Mouse (Mus musculus) E14TG2a.4 (cell line): ENCODE measurements around the gene Timm29.
A peak's percentile ranks its signal among the peaks of the same experiment; 100 is the strongest.

Experiments used
- H3K27me3 ChIP-seq: 2 replicates; pipeline ENCODE4 v1.6.1; 2014; ENCODE audit warnings: low read length, control low read depth; ENCODE audit not compliant: insufficient read depth
- H3K36me3 ChIP-seq: 2 replicates; pipeline ENCODE4 v1.6.1; 2014; ENCODE audit warnings: low read length, control low read depth; ENCODE audit not compliant: insufficient read depth
- H3K4me1 ChIP-seq: replicated peaks from 2 replicates; pipeline ENCODE4 v1.6.1; 2014; ENCODE audit warnings: low read depth, low read length, control low read depth
- H3K4me3 ChIP-seq: replicated peaks from 2 replicates; pipeline ENCODE4 v1.5.1; 2014; ENCODE audit warnings: mild to moderate bottlenecking, low read length
- H3K9me3 ChIP-seq: 2 replicates; pipeline ENCODE4 v1.6.1; 2014; ENCODE audit warnings: low read length, control low read depth
- CTCF ChIP-seq: conservative IDR thresholded peaks from 2 replicates; pipeline ENCODE4 v1.5.1; 2014; ENCODE audit warnings: low read length
- NANOG ChIP-seq: IDR thresholded peaks from 2 replicates; pipeline ENCODE4 v1.6.1; 2014; ENCODE audit warnings: borderline replicate concordance, low read length, mixed read lengths
- POU5F1 ChIP-seq: IDR thresholded peaks from 2 replicates; pipeline ENCODE4 v1.6.1; 2014; ENCODE audit warnings: low read length, borderline replicate concordance

Timm29 gene

DNA sequence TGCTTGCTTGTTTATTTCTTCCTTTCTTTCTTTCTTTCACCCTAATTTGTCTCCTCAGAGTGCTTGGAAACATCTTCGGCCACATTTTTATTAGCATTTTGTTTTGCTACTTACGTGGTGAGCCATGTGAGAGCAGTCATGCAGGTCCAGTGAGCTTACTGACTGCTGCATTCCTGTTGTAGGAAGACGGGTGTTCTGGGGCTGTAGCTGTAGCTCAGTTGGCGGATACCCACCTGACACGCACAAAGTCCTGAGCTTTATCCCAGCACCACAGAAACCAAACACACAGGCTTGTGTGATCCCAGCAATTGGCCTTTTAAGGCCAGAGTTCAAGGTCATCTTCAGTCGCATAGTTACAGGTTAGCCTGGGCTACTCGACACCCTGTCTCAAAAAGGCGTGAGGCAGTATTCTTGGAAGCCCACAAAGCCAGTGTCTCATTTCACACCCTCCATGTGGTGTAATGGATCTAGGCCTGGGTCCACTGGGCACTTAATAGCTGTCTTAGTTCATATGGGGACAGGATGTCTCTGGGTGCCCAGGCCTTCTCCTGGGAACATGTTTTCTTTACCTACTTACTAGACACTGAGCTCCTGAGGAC lies 23.8 kb upstream of the Timm29 start:
- no peaks in the 10 kb centered on the region for H3K27me3 ChIP-seq
- H3K4me1 ChIP-seq: peaks cover 61% of the 10 kb centered on the region
- peaks cover 79% of the 10 kb centered on the region for H3K36me3 ChIP-seq
- TF ChIP-seq NANOG: no peak
- TF ChIP-seq POU5F1: no peak
- TF ChIP-seq CTCF: no peak
- no peaks in the 10 kb centered on the region for H3K9me3 ChIP-seq
- H3K4me3 ChIP-seq: no peak overlapping the region

DNA sequence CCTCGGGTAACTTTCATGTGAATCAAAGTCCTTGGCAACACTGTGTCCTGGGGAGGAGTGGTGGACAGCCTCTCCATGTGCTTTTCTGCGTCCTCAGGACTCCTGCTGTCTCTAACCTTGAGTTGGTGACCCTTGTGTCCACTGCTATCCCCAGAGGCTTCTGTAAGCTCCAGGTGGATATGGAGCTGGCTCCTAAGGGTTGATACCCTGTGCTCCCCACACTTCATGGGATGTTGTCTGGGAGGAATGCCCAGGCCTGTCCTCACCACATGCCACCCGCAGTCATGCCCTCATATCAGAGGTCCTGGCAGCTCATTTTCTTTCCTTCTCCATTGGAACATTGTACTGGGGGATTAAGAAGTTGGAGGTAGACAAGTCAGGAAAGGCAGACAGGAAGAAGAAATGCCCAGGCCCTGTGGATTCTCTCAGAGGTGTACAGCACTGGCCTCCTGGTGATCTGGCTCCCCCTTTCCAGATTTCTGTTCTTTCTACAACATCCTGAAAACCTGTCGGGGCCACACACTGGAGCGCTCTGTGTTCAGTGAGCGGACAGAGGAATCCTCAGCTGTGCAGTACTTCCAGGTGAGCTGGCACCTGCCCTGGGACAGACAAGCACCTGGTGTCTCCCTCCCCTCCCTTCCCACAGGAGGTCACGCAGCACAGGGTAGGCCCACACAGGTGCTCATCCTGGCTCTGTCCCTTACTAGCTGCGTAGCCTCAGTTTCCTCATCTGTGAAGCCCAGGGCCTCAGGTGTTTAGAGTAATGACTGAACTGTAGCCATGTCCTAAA lies 18.3 kb upstream of the Timm29 start:
- Histone ChIP-seq H3K9me3 (no peaks in the 10 kb centered on the region), H3K27me3 (no peaks in the 10 kb centered on the region), H3K36me3 (peaks cover 99% of the 10 kb centered on the region)

DNA sequence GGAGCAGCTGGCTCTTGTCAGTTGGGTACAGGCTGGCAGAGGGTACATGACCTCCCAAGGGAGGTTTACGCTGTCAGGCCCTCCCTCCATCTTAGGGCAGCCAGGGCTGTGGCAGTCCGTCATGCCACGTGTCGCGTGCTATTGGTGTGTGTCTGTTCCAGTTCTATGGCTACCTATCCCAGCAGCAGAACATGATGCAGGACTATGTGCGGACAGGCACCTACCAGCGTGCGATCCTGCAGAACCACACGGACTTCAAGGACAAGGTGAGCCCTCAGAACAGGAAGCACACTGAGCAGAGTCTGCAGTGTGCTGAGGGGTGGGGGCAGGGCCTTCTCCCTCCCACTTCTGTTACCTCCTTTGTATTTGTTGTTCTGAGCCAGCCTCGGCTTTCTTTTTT lies 17.3 kb upstream of the Timm29 start:
- H3K4me3 ChIP-seq: no peak overlapping the region
- H3K4me1 ChIP-seq: peaks cover 42% of the 10 kb centered on the region
- H3K27me3 ChIP-seq: no peaks in the 10 kb centered on the region
- TF ChIP-seq NANOG (no peak), CTCF (no peak), POU5F1 (no peak)
- H3K9me3 ChIP-seq: no peaks in the 10 kb centered on the region
- H3K36me3 ChIP-seq: peaks cover 99% of the 10 kb centered on the region

More for the DNA sequence above, 18.3 kb upstream of the Timm29 start:
- no peak for TF ChIP-seq POU5F1
- H3K4me1 ChIP-seq: peaks cover 43% of the 10 kb centered on the region
- no peak overlapping the region for H3K4me3 ChIP-seq

GRCm38 (mm10) chr9:21576286-21576685 lies 16.2 kb upstream of the Timm29 start:
- no peak for TF ChIP-seq NANOG
- TF ChIP-seq CTCF: no peak
- no peak for TF ChIP-seq POU5F1
- Histone ChIP-seq H3K9me3 (no peaks in the 10 kb centered on the region), H3K36me3 (peaks cover 99% of the 10 kb centered on the region), H3K27me3 (no peaks in the 10 kb centered on the region), H3K4me1 (peaks cover 36% of the 10 kb centered on the region), H3K4me3 (no peak overlapping the region)

DNA sequence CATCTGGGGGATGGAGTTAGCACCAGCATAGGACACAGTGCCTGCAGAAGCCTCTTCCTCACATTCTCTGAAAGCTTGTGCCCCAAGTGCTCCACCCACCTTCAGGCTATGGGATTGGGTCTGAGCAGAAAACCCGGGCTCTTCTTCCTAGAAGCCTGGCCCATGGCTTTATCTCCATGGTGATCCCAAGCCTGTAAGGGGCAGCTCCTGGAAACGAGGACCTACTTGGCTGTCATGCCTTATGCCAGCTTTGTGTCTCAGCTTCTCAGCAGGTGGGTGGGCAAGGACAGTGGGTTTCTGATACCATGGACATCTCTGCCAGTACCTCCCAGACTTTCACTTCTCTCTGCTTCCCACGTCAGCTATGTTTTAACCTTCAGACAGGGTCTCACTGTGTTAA lies 14.3 kb upstream of the Timm29 start:
- Histone ChIP-seq H3K27me3 (no peaks in the 10 kb centered on the region), H3K36me3 (peaks cover 99% of the 10 kb centered on the region), H3K4me1 (peaks cover 41% of the 10 kb centered on the region), H3K9me3 (no peaks in the 10 kb centered on the region), H3K4me3 (no peak overlapping the region)
- TF ChIP-seq NANOG (no peak), CTCF (no peak), POU5F1 (no peak)

DNA sequence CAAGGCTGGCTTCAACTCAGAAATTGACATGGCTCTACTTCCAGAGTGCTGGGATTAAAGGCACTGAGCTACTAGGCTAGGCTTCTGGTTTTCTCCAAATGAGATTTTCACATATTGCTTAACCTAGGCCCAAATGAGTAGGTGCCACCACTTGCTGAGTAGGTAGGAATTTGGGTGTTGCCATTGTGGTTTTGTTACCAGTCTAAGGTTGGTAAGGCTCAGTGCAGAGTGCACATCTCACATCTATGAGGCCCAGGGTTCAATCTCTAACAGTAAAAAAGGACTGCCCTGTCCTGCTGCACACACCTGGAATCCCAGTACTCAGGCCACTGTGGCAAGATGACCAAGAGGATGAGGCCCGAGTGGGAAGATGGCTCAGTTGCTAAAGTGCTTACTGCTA lies 7.1 kb upstream of the Timm29 start:
- H3K9me3 ChIP-seq: no peaks in the 10 kb centered on the region
- no peaks in the 10 kb centered on the region for H3K27me3 ChIP-seq
- peaks cover 47% of the 10 kb centered on the region for H3K4me1 ChIP-seq
- no peak for TF ChIP-seq CTCF
- no peak overlapping the region for H3K4me3 ChIP-seq
- H3K36me3 ChIP-seq: peaks cover 100% of the 10 kb centered on the region

GRCm38 (mm10) chr9:21587678-21588349 lies 4.7 kb upstream of the Timm29 start:
- no peaks in the 10 kb centered on the region for H3K27me3 ChIP-seq
- H3K4me1 ChIP-seq: peaks cover 61% of the 10 kb centered on the region
- H3K9me3 ChIP-seq: no peaks in the 10 kb centered on the region
- peak overlapping the region; percentile 51 for H3K4me3 ChIP-seq
- TF ChIP-seq POU5F1: no peak
- no peak for TF ChIP-seq CTCF
- no peak for TF ChIP-seq NANOG
- H3K36me3 ChIP-seq: peaks cover 92% of the 10 kb centered on the region

- H3K4me1 ChIP-seq: peaks cover 57% of the 10 kb centered on the region
- TF ChIP-seq NANOG: no peak
- no peak for TF ChIP-seq POU5F1
- TF ChIP-seq CTCF: no peak
- peaks cover 87% of the 10 kb centered on the region for H3K36me3 ChIP-seq
- peak overlapping the region; percentile 51; the same call in 1 of the 2 replicates for H3K4me3 ChIP-seq
- H3K27me3 ChIP-seq: no peaks in the 10 kb centered on the region
- no peaks in the 10 kb centered on the region for H3K9me3 ChIP-seq
Observed at GRCm38 (mm10) chr9:21588350-21588749, 4.2 kb upstream of the Timm29 start.

DNA sequence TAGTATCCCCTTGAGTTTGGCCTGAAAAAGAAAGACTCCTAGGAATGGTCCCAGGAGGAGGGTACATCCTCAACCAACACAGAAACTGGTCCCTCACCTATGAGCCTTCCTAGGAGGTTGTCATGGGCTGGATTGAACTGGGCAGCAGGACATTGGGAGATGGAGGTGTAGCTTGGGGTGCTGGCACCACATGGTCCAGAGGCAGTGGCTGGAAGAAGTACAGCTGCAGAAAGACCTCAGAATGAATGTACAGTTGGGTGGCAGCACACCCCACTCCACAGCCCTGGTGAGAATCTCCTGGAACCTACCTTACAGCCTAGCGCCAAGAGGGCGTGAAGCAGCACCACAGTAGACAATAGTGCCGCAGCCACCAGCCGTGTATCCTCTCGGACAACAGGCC lies 3.0 kb upstream of the Timm29 start:
- Histone ChIP-seq H3K4me3 (no peak overlapping the region), H3K27me3 (no peaks in the 10 kb centered on the region), H3K36me3 (peaks cover 85% of the 10 kb centered on the region), H3K4me1 (peaks cover 65% of the 10 kb centered on the region), H3K9me3 (no peaks in the 10 kb centered on the region)
- no peak for TF ChIP-seq CTCF
- TF ChIP-seq NANOG: no peak
- no peak for TF ChIP-seq POU5F1
